Mouse (Mus musculus) lung, embryonic 16.5 days (tissue): ENCODE results near the gene Tmem199. TPM values are rescaled to one million over a fixed set of nuclear protein-coding genes. Genes with fewer than 3 reads are reported as not detected.

Source experiments
- ATAC-seq: fragments of 200-750 bp; cut with Nextera tagmentation; 2 replicates; pipeline ENCODE4 v1.8.0; 2017; ENCODE audit warnings: low read depth, mild to moderate bottlenecking, moderate library complexity
- H3K27ac ChIP-seq: fragments of 300-500 bp; sonication (generic); 2 replicates; pipeline ENCODE4 v1.5.1; 2014; ENCODE audit warnings: mild to moderate bottlenecking, control low read depth, low read length
- H3K27me3 ChIP-seq: fragments of 300-500 bp; sonication (generic); 2 replicates; pipeline ENCODE4 v1.6.1; 2014; ENCODE audit warnings: low read depth, low read length, mixed read lengths; ENCODE audit not compliant: control insufficient read depth, insufficient read depth
- H3K36me3 ChIP-seq: fragments of 300-500 bp; sonication (generic); 2 replicates; pipeline ENCODE4 v1.6.1; 2014; ENCODE audit warnings: low read length; ENCODE audit not compliant: control insufficient read depth, insufficient read depth
- H3K4me1 ChIP-seq: fragments of 300-500 bp; sonication (generic); replicated peaks from 2 replicates; pipeline ENCODE4 v1.6.1; 2014; ENCODE audit warnings: low read length, mixed read lengths; ENCODE audit not compliant: control insufficient read depth, insufficient read depth
- H3K4me2 ChIP-seq: fragments of 300-500 bp; sonication (generic); 2 replicates; pipeline ENCODE4 v1.6.1; 2014; ENCODE audit warnings: low read depth, low read length, control low read depth
- H3K4me3 ChIP-seq: fragments of 300-500 bp; sonication (generic); 2 replicates; pipeline ENCODE4 v1.5.1; 2014; ENCODE audit warnings: mild to moderate bottlenecking, low read length, control low read depth
- H3K9ac ChIP-seq: fragments of 300-500 bp; sonication (generic); 2 replicates; pipeline ENCODE4 v1.6.1; 2014; ENCODE audit warnings: low read length, control low read depth
- H3K9me3 ChIP-seq: fragments of 300-500 bp; sonication (generic); 2 replicates; pipeline ENCODE4 v1.6.1; 2016; ENCODE audit warnings: low read length; ENCODE audit not compliant: control insufficient read depth
- WGBS: fragments of 180-500 bp; shearing (Covaris S2); extraction: QIAGEN DNeasy Blood & Tissue Kit; methylation state at CpG from one replicate; pipeline ENCODE4 v1.1.7; 2014; 5-methylcytosine and 5-hydroxymethylcytosine counted together
- polyA plus RNA-seq: library from polyadenylated mRNA; unstranded; fragments of >200 nt; fragmentation: Nextera tagmentation; extraction: Ambion mirVana; gene quantifications from 2 replicates; pipeline ENCODE4 v1.2.1, GENCODE M21; 2015

The Tmem199 gene
- polyA plus RNA-seq, 1 experiment from 2014 or later, result 44.9 TPM

DNA sequence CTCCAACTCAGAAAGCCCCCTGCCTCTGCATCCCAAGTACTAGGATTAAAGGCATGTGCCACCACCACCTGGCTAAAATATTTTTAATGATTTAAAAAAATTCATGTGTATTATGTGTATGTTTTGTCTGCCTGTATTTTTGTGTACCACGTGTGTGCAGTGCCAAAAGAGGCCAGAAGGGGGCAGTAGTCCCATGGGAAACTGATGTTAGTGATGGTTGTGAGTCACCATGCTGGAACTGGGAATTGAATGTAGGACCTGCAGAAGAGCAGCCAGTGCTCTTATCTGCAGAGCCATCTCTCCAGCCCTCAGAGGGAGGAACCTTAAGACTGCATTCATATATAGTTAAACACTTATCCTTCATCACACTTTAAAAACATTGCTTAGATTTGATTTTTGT, 50.1 kb downstream of the Tmem199 start:
- Histone ChIP-seq H3K4me2 (no peak overlapping the region), H3K4me3 (no peak overlapping the region), H3K36me3 (no peaks in the 10 kb centered on the region), H3K9me3 (no peaks in the 10 kb centered on the region), H3K27ac (no peak overlapping the region), H3K27me3 (no peaks in the 10 kb centered on the region), H3K4me1 (peaks cover 11% of the 10 kb centered on the region), H3K9ac (no peak overlapping the region)
- ATAC-seq, result no peak
- 72% methylated on average over 1 of the region's 1 CpGs for WGBS

DNA sequence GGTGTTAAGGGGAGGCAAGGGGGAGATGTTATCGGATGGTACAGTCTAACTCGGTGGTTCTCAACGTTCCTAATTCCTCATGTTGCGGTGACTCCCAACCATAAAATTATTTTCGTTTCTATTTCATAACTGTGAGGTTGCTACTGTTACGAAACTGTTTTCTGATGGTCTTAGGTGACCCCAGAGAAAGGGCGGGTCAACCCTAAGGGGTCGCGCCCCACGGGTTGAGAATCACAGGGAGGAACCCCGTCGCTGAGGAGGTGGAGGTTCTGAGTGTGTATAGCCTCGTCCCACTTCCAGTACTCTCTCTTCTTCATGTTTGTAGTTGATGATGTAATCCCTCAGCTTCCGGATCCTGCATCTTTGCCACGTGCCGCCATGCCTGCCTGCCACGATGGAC, 53.2 kb downstream of the Tmem199 start:
- Histone ChIP-seq H3K9me3 (no peaks in the 10 kb centered on the region), H3K4me3 (no peak overlapping the region), H3K4me1 (no peaks in the 10 kb centered on the region), H3K36me3 (no peaks in the 10 kb centered on the region), H3K4me2 (no peak overlapping the region), H3K27me3 (no peaks in the 10 kb centered on the region), H3K9ac (no peak overlapping the region), H3K27ac (no peak overlapping the region)
- ATAC-seq, result no peak
- WGBS, result 71% methylated on average over 17 of the region's 17 CpGs

Other genes starting within 250 kb of the Tmem199 start
- 0.13 and 0.35 TPM in 2 replicates for gene BC030499, start 221.3 kb downstream of the Tmem199 start, polyA plus RNA-seq
- gene Spag5, start 210.6 kb downstream of the Tmem199 start, polyA plus RNA-seq, result 44.9 and 46.7 TPM in 2 replicates
- gene Aldoc, start 189.2 kb downstream of the Tmem199 start, polyA plus RNA-seq, result 8.9 and 12.1 TPM in 2 replicates
- gene Pigs, start 183.8 kb downstream of the Tmem199 start, polyA plus RNA-seq, result 81.8 and 84.8 TPM in 2 replicates
- gene Unc119, start 168.7 kb downstream of the Tmem199 start, polyA plus RNA-seq, result 26.6 and 27.2 TPM in 2 replicates
- 0.77 and 1.2 TPM in 2 replicates for gene Foxn1, start 125.6 kb downstream of the Tmem199 start, polyA plus RNA-seq
- gene Slc13a2, start 90.0 kb downstream of the Tmem199 start, polyA plus RNA-seq, result 0.15 and 0.47 TPM in 2 replicates
- gene Slc46a1, start 46.5 kb downstream of the Tmem199 start, polyA plus RNA-seq, result 12.2 TPM in 2 replicates
- gene Sarm1, start 14.4 kb downstream of the Tmem199 start, polyA plus RNA-seq, result 0.97 and 1.2 TPM in 2 replicates
- gene Vtn, start 13.1 kb downstream of the Tmem199 start, polyA plus RNA-seq, result 1.5 and 14.5 TPM in 2 replicates
- gene Sebox, start 8.7 kb downstream of the Tmem199 start, polyA plus RNA-seq, result not detected in 2 replicates
- gene Poldip2, start within 50 bp of the Tmem199 start, polyA plus RNA-seq, result 142 TPM in 2 replicates
- gene Tnfaip1, start 24.2 kb upstream of the Tmem199 start, polyA plus RNA-seq, result 80.2 and 85.1 TPM in 2 replicates
- gene Ift20, start 24.2 kb upstream of the Tmem199 start, polyA plus RNA-seq, result 145 and 154 TPM in 2 replicates
- 64.7 and 71.5 TPM in 2 replicates for gene Tmem97, start 38.6 kb upstream of the Tmem199 start, polyA plus RNA-seq
- 13.1 and 13.6 TPM in 2 replicates for gene Nlk, start 185.2 kb upstream of the Tmem199 start, polyA plus RNA-seq
- gene Ccnq, start 239.6 kb upstream of the Tmem199 start, polyA plus RNA-seq, result 35.1 and 36.9 TPM in 2 replicates